Mouse (Mus musculus): ENCODE measurements at regions not wholly inside any gene's neighbourhood (a gene's known extent, or its start where the extent isn't known, plus 50 kb on each side); places are given as distances from the start of the nearest gene placed in this dataset.
"Not testable (repeated sequence)": the region's sequence is repeated elsewhere in the genome, so short reads cannot be mapped to it uniquely, and the experiment has no call there.

DNA sequence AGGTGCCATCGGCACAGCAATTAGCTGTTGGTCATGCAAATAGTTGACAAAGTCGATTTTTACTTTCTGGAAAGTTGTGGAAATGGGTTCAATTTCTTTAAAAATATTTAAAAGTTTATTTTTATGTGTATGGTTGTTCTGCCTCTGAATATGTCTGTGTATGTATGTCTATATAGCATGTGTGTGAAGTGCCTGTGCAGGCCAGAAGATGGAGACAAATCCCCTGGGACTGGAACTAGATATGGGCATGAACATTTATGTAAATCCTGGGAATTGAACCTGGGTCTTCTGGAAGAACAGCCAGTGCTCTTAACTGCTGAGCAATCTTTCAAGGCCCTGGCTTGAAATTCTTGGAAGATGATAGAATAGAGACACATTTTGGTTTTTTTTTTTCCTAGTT lies 140.0 kb downstream of the Lyplal1 start:
- DNase-seq (ENCODE audit: low spot score) (no peak), ATAC-seq (ENCODE audit: insufficient read depth, low read depth) (no peak)
- no peaks in the 10 kb centered on the region for H3K27me3 ChIP-seq (ENCODE audit: control insufficient read depth, insufficient read depth, low read length)
- TF ChIP-seq CTCF (IDR thresholded peaks at IDR 0.05; ENCODE audit: low read depth) = peak; percentile 22; the same call in 1 of the 2 replicates
- no peak for TF ChIP-seq EP300 (IDR thresholded peaks at IDR 0.05; ENCODE audit: low read depth)
- H3K27ac ChIP-seq (ENCODE audit: low read depth) = no peak overlapping the region
- H3K9ac ChIP-seq (replicated peaks; ENCODE audit: low read depth, low read length) = no peak overlapping the region
- H3K4me2 ChIP-seq (ENCODE audit: low read depth, low read length) = no peak overlapping the region
- 84% methylated on average over 2 of the region's 2 CpGs for WGBS
- H3K9me3 ChIP-seq (replicated peaks; ENCODE audit: control insufficient read depth, low read length) = no peaks in the 10 kb centered on the region
- no peaks in the 10 kb centered on the region for H3K36me3 ChIP-seq (replicated peaks; ENCODE audit: control insufficient read depth, insufficient read depth, low read length)
- no peak overlapping the region for H3K4me3 ChIP-seq (ENCODE audit: low read depth, low read length)
- H3K4me1 ChIP-seq (ENCODE audit: control insufficient read depth, insufficient read depth) = no peaks in the 10 kb centered on the region

DNA sequence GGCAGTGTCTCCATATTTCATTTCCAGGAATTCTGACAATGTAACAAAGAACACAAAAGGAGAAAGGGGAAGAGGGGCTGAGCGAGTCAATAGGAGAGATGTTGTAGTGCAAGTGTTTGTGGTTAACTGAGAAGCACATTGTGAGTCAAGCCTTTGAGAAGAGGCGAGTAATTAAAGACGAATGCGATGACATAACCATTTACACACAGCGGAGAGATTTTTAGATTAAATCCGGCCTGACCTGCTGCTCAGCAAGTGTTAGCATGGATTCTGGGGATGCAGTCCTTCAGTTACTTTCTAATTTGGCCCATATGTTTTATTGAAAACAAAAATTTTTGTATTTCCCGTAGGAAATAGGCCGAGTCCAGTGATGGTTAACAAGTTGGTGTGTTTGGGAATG lies 127.7 kb downstream of the Lyplal1 start:
- Histone ChIP-seq H3K4me1 (ENCODE audit: control insufficient read depth, insufficient read depth) (no peaks in the 10 kb centered on the region), H3K27ac (ENCODE audit: low read depth) (no peak overlapping the region), H3K36me3 (replicated peaks; ENCODE audit: control insufficient read depth, insufficient read depth, low read length) (no peaks in the 10 kb centered on the region), H3K4me3 (ENCODE audit: low read depth, low read length) (no peak overlapping the region), H3K9me3 (replicated peaks; ENCODE audit: control insufficient read depth, low read length) (peaks cover 6% of the 10 kb centered on the region; the same call in 1 of the 2 replicates), H3K4me2 (ENCODE audit: low read depth, low read length) (no peak overlapping the region), H3K27me3 (ENCODE audit: control insufficient read depth, insufficient read depth, low read length) (no peaks in the 10 kb centered on the region), H3K9ac (replicated peaks; ENCODE audit: low read depth, low read length) (no peak overlapping the region)
- no peak for ATAC-seq (ENCODE audit: insufficient read depth, low read depth)
- 81% methylated on average over 8 of the region's 8 CpGs for WGBS
- no peak for TF ChIP-seq CTCF (IDR thresholded peaks at IDR 0.05; ENCODE audit: low read depth)
- TF ChIP-seq EP300 (IDR thresholded peaks at IDR 0.05; ENCODE audit: low read depth) = no peak
- DNase-seq (ENCODE audit: low spot score) = no peak

DNA sequence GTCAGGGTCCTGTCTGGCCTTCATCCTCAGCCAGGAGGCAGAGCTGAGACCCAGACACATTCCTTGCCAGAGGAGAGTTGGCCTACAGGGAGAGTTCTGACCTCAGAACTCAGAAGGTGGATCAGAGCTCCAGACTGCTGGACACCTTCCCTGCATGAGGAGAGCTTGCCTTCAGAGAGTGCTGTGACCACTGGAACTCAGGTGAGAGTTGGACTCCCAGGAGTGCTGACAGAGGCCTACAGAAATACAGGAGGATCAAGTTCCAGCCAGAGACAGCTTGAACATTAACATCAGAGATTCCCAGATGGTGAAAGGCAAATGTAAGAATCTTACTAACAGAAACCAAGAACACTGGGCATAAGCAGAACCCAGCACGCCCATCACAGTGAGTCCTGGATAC lies 117.0 kb downstream of the Lyplal1 start:
- H3K36me3 ChIP-seq (replicated peaks; ENCODE audit: control insufficient read depth, insufficient read depth, low read length); H3K27me3 ChIP-seq (ENCODE audit: control insufficient read depth, insufficient read depth, low read length); H3K4me1 ChIP-seq (ENCODE audit: control insufficient read depth, insufficient read depth); H3K27ac ChIP-seq (ENCODE audit: low read depth); DNase-seq (ENCODE audit: low spot score); H3K9ac ChIP-seq (replicated peaks; ENCODE audit: low read depth, low read length); H3K9me3 ChIP-seq (replicated peaks; ENCODE audit: control insufficient read depth, low read length); ATAC-seq (ENCODE audit: insufficient read depth, low read depth); H3K4me3 ChIP-seq (ENCODE audit: low read depth, low read length); H3K4me2 ChIP-seq (ENCODE audit: low read depth, low read length): not testable (repeated sequence)
- 91% methylated on average over 1 of the region's 1 CpGs for WGBS

DNA sequence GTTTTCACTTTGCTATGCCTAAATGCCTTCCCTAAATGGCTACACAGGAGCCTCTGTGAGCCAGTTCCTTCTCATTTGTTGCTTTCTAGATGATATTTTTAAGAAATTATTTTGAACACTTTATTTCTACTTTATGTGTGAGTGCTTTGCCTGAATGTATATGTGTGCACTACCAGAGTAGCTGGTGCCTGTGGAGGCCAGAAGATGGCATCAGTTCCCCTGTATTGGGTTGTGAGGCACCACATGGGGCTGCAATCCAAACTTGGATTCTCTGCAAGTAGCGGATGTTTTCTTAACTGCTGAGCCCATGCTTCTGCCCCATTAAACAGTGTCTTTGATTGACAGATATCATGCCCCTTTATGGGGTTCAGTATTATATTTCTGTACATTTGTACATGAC lies 103.7 kb downstream of the Lyplal1 start:
- no peak overlapping the region for H3K4me2 ChIP-seq (ENCODE audit: low read depth, low read length)
- H3K27ac ChIP-seq (ENCODE audit: low read depth) = no peak overlapping the region
- 71% methylated on average over 1 of the region's 1 CpGs for WGBS
- TF ChIP-seq CTCF (IDR thresholded peaks at IDR 0.05; ENCODE audit: low read depth) = no peak
- TF ChIP-seq EP300 (IDR thresholded peaks at IDR 0.05; ENCODE audit: low read depth) = no peak
- DNase-seq (ENCODE audit: low spot score) = no peak
- no peaks in the 10 kb centered on the region for H3K36me3 ChIP-seq (replicated peaks; ENCODE audit: control insufficient read depth, insufficient read depth, low read length)
- ATAC-seq (ENCODE audit: insufficient read depth, low read depth) = no peak
- H3K9ac ChIP-seq (replicated peaks; ENCODE audit: low read depth, low read length) = no peak overlapping the region
- no peaks in the 10 kb centered on the region for H3K9me3 ChIP-seq (replicated peaks; ENCODE audit: control insufficient read depth, low read length)
- H3K27me3 ChIP-seq (ENCODE audit: control insufficient read depth, insufficient read depth, low read length) = no peaks in the 10 kb centered on the region
- 0 out of 2 replicates have a peak, but pooled peaks cover 7% of the 10 kb centered on the region for H3K4me1 ChIP-seq (ENCODE audit: control insufficient read depth, insufficient read depth)
- no peak overlapping the region for H3K4me3 ChIP-seq (ENCODE audit: low read depth, low read length)

DNA sequence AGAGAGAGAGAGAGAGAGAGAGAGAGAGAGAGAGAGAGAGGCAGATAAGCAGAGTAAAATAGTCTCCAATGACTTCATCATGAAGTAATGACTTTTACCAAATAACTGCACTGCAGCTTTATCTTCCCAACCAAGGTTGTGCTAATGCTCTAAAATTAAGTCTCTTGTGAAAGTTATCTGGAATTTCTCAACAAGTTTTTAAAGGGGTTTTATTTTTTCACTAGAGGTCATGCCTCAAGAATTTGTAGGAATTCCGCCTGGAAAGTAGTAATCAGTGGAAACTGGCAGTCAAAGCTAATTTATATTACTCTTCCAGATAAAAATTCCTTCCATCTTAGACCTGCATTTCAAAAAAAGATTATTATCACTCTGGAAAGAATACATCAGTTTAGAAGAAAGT lies 102.9 kb downstream of the Lyplal1 start:
- H3K36me3 ChIP-seq (replicated peaks; ENCODE audit: control insufficient read depth, insufficient read depth, low read length) = no peaks in the 10 kb centered on the region
- WGBS = 30% methylated on average over 1 of the region's 1 CpGs
- no peak overlapping the region; the same call in 1 of the 2 replicates for H3K27ac ChIP-seq (ENCODE audit: low read depth)
- DNase-seq (ENCODE audit: low spot score) (peak; percentile 55), ATAC-seq (ENCODE audit: insufficient read depth, low read depth) (peak; percentile 27; the same call in 1 of the 2 replicates)
- TF ChIP-seq EP300 (IDR thresholded peaks at IDR 0.05; ENCODE audit: low read depth) (no peak), CTCF (IDR thresholded peaks at IDR 0.05; ENCODE audit: low read depth) (no peak)
- H3K4me2 ChIP-seq (ENCODE audit: low read depth, low read length) = no peak overlapping the region
- no peak overlapping the region for H3K4me3 ChIP-seq (ENCODE audit: low read depth, low read length)
- H3K4me1 ChIP-seq (ENCODE audit: control insufficient read depth, insufficient read depth) = 0 out of 2 replicates have a peak, but pooled peaks cover 7% of the 10 kb centered on the region
- no peak overlapping the region for H3K9ac ChIP-seq (replicated peaks; ENCODE audit: low read depth, low read length)
- H3K9me3 ChIP-seq (replicated peaks; ENCODE audit: control insufficient read depth, low read length) = no peaks in the 10 kb centered on the region
- no peaks in the 10 kb centered on the region for H3K27me3 ChIP-seq (ENCODE audit: control insufficient read depth, insufficient read depth, low read length)

DNA sequence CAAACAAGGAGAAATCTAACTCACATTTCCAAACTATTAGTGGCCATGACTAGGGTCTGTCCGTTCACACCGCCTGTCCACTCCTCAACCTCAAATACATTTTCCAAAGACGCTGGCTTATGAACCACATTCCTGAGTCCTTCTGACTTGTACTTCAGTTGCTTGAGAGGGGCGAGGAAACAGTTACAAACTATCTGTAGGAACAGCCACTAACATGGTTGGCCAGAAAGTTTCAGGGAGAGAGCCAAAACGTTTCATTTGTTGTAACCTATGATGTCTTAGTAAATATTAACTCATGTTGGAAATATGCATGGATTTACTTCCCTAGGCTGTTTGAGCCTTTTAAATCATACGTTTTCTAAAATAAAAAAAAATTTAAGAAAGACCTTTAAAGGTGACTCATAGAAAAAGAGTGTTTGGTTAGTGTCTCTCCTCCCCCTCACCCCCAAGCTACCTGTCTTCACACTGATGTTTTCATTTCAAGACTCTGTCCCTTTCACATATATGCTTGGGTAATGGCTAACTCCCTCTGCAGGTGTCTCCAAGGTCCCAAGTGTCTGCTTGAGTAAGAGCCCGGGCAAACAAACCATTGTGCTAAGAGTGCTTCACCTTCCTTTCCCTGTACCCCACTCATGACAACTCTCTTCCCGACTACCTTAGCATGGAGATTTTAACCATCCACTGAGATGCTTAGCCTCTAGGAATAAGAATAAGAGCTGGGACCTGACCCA lies 101.1 kb downstream of the Lyplal1 start:
- H3K9ac ChIP-seq (replicated peaks; ENCODE audit: low read depth, low read length) = no peak overlapping the region
- H3K27ac ChIP-seq (ENCODE audit: low read depth) = no peak overlapping the region
- no peaks in the 10 kb centered on the region for H3K36me3 ChIP-seq (replicated peaks; ENCODE audit: control insufficient read depth, insufficient read depth, low read length)
- no peak for ATAC-seq (ENCODE audit: insufficient read depth, low read depth)
- DNase-seq (ENCODE audit: low spot score) = no peak
- H3K4me3 ChIP-seq (ENCODE audit: low read depth, low read length) = no peak overlapping the region
- no peaks in the 10 kb centered on the region for H3K27me3 ChIP-seq (ENCODE audit: control insufficient read depth, insufficient read depth, low read length)
- H3K4me1 ChIP-seq (ENCODE audit: control insufficient read depth, insufficient read depth) = 0 out of 2 replicates have a peak, but pooled peaks cover 7% of the 10 kb centered on the region
- H3K4me2 ChIP-seq (ENCODE audit: low read depth, low read length) = no peak overlapping the region
- TF ChIP-seq EP300 (IDR thresholded peaks at IDR 0.05; ENCODE audit: low read depth) = no peak
- TF ChIP-seq CTCF (IDR thresholded peaks at IDR 0.05; ENCODE audit: low read depth) = no peak
- 60% methylated on average over 8 of the region's 8 CpGs for WGBS
- no peaks in the 10 kb centered on the region for H3K9me3 ChIP-seq (replicated peaks; ENCODE audit: control insufficient read depth, low read length)
